Mouse (Mus musculus) adrenal gland, postnatal 25 days (tissue): ENCODE results near the gene Olfr313. TPM values are rescaled to one million over a fixed set of nuclear protein-coding genes. Genes with fewer than 3 reads are reported as not detected.
"Not testable (repeated sequence)": the region's sequence is repeated elsewhere in the genome, so short reads cannot be mapped to it uniquely, and the experiment has no call there.

Experiments used
- DNase-seq: peaks from one replicate; pipeline ENCODE4 v3.0.0; 2021; ENCODE audit warnings: mixed read lengths
- long read RNA-seq: library from polyadenylated mRNA; stranded (forward); transcript quantifications from one replicate; pipeline ENCODE4 v2.0.0, GENCODE M21; 2021
- total RNA-seq: library from RNA; stranded (reverse); gene quantifications from 2 replicates; pipeline ENCODE4 v1.2.3, GENCODE M21; 2021

Gene Olfr313
- total RNA-seq: not detected in 2 replicates
- long read RNA-seq: 0 reads

GRCm38 (mm10) chr11:58814700-58815099, at the start of gene Olfr313:
TSS of gene Olfr313 (plus strand) at chr11:58815000.
- not testable (repeated sequence) for DNase-seq

DNA sequence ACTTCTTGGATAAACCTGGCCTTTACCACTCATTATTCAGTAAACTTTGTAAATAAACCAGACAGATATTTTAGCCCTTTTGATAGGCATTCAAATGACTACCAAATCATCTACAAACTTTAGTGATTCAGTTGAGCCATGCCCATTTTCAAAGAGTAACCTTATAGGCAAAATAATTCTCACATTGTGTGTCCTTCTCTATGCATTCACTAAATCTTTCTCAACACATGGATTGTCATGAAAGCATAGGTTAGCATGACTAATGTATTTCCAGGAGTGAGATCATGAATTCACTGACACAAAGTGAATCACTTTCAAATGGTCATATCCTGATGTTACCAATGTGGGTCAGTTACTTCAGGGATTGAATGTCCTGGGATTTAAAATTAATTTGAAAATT, 41.9 kb upstream of the Olfr313 start, which contains the start of gene Olfr315:
Olfr315 (plus strand) TSS at position 301 of the 400 bp plus-strand sequence.
- no peak for DNase-seq

DNA sequence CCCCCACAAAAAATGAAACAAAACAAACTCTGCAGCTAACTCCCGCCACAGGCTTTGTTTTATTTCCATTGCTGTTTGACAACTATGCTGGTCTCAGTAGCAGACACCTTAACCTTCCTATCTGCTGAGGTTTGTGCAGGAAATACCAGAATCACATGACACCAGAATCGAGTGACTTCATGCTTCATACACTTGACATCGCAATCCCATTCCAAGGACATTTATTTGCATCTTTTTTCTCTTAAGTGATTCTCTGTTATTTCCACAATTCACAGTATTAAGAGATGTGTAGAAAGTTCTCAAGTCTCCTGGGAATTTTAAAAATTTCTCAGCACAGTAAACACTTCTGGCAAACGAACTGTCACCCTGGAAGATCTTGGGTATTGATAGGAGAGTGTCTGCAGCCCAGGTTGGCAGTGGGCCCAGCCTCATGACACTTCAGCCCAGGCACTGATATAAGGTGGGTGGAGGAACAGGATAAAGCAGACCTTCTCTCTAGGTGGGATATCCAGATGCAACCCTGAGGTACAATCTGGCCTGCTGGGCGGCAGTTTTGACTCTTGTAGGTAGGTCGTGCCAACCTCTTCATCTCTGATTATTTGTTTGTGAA, 32.2 kb upstream of the Olfr313 start, which contains the start of gene Olfr314:
Olfr314 (plus strand) TSS at position 473 of the 610 bp plus-strand sequence.
- DNase-seq: no peak

GRCm38 (mm10) chr11:58784182-58784581, 30.6 kb upstream of the Olfr313 start:
- DNase-seq: no peak

DNA sequence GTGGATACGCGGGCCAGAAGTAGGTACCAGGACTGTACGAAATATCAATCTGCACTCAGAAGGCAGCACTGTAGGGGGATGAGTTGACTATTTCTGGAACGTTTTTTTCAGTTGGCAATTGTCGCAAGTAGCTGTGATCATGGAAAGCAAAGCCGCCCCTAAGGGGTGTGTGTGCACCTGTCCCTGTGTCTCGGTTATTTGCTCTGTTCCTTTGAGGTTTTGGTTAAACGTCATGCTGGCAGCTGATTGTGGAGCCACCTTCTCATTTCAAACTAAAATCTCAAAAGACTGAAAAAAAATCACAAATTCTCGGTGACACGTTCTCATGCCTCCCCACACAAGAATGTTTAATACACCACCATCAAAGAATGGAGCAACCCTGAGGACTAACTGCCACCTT, 27.1 kb upstream of the Olfr313 start:
- DNase-seq: no peak

DNA sequence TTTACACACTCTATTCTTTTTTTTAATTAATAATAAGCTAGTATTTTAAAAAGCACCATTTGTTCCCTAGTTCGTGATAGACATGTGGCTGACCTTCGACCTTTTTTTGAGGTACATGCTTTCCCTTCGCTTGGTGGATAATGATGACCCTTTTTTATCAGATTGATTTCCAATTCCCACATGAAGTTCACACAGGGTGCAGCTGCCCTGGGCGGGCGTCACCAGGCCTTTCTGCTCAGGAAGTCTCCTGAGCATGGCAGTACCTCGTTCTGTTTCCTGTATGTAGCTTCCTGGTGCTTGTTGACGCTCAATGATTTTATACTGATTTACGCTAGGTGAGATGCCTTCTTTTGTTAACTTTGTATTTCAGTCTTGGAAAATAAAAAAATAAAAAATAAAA, 26.5 kb upstream of the Olfr313 start:
- no peak for DNase-seq

DNA sequence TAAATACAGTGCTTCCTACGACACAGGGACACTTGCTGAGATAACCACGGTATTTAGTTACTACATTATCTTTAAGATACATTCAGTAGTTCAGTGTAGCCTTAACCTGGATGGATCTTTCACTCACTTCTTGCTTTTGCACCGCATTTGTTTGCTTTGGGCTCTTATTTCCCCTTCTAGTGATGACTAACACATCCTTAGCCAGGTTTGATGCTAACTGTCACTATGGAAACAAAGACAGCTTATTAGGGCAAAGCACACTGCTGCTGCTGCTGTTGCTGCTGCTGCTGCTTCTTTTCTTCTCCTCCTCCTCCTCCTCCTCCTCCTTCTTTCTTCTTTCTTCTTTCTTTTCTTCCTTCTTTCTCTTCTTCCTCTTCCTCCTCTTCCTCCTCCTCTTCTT, 25.3 kb upstream of the Olfr313 start:
- no peak for DNase-seq

- no peak for DNase-seq
Measured at GRCm38 (mm10) chr11:58790053-58790452, 24.7 kb upstream of the Olfr313 start.

- DNase-seq: no peak
Measured at GRCm38 (mm10) chr11:58790646-58791045, 24.2 kb upstream of the Olfr313 start.

- no peak for DNase-seq
Measured at GRCm38 (mm10) chr11:58795856-58796255, 18.9 kb upstream of the Olfr313 start.

- no peak for DNase-seq
Measured at GRCm38 (mm10) chr11:58796850-58797249, 17.9 kb upstream of the Olfr313 start.

DNA sequence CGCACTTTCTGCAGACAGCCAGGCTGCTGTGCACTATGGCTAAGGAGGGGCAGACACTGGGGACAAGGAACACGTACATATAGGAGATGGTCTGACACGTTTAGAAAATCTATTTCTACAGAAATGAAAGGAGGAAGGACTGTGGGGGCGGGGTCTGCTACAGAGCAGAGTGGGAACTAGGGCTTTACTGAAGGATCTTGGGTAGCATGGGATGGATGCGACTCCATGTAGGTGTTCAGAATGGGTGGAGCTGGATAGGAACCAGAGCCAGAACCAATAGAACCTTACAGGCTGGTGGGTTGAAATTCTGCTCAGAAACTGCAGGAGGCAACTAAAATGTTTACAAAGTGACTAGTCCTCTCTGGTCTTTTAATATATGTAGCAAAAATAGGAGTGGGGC, 15.1 kb upstream of the Olfr313 start:
- no peak for DNase-seq

DNA sequence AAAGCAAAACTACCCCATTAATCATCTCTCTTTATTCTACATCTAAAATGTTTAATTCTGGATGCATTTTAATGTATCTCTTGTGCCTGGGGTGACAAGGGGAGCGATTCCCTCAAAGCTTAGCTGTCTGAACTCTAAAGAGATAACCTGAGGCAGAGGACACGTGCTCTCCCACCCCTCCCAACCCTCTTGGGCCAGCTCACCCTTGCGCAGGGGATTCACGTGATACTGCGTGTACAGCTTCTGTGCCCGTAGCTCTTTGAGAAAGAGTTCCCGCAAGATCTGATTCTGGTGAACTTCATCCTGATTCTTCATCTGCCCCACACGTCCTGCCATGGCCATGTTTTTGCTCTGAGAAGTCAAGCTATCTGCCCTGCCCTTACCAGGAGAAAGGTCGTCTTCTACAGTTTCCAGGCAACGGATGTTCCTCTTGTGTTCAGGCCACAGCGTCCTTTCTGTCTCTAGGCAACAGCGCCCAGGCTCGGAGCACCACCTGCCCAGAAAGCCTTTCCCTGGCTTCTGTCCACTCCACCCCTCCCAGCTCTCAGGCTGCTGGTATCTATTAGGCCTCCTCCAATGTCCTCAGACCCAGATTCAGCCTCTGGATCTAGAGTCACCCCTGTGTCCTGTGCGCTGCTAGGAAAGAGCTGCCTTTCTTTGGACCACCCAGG, 13.1 kb upstream of the Olfr313 start, which contains the start of gene Fam183b:
Fam183b (minus strand) TSS at position 403 of the 671 bp plus-strand sequence.
- DNase-seq: no peak

DNA sequence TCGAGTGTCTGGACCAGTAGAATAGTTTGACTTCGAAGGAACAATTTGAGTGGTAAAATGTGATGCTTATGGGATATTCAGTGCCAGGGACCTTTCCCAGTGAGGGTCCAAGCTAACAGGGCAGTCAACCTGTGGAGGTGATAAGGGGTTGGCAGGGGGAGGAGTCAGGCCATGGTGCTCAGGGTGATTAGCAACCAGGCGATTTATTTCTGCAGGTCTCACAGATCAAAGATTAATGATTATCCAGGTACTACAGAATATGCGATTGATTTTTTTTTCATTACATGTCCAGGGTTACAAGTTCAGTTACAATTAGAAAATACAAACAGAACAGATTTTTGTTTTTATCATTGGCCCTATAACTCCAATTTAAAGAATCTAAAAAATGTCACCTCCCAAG, 10.9 kb upstream of the Olfr313 start:
- DNase-seq: no peak

DNA sequence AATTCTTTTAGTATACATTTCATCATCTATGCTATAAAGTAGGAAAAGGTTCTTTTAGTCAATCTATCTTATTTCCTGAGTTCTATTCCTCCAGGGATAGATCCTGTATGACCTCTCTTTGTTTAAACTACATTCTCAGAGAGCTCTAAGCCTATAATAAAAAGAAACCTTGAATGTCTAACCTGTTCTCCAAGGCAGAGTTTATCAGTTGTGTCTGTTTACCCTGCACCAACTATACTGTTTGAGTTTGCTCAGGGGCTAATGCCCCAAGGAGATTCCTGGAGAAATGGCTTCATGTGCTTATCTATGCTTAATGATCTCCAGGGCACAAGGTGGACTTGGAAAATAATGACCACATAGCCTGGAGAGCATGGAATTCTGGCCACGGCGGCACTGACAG, 10.4 kb upstream of the Olfr313 start:
- DNase-seq: no peak

DNA sequence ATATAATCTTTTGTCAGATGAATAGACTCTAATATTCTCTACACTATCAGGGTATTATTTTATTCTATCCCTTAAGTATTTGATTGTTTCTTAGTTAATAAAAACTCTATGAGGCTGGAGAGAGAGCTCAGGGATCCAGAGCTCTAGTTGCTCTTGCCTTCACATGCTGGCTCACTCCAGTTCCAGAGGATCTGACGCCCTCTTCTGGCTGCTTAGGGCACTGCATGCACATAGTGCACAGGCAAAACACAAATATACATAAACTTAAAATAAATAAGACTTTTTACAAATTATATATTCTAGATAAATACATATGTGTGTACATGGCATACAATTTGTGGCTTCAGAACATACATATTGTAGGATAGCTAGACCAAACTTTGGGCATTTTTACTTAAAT, 2.8 kb upstream of the Olfr313 start:
- no peak for DNase-seq

DNA sequence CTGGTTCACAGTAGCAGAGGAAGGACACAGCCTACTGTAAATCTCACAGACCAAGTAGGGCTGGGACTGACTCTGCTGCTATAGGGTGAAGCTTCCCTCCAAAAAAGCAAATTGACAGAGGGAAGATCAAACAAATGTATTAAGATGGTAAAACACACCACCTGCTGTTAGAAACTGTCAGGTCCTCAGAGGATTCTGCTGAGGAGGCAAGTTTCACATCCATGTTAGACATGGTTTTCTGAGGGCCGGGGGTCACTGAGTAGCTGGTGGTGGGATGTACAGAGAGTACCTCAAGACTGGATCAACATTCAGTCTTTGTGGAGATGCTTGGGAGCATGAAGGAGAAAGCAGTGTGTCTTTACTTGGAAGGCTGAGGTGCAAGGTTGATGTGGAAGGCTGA, 876 bp downstream of the Olfr313 start:
- no peak for DNase-seq

GRCm38 (mm10) chr11:58828937-58829336, 14.1 kb downstream of the Olfr313 start, which contains the start of gene Olfr312:
TSS of gene Olfr312 (plus strand) at chr11:58829237.
- not testable (repeated sequence) for DNase-seq

GRCm38 (mm10) chr11:58829764-58830163, 15.0 kb downstream of the Olfr313 start:
- DNase-seq: no peak

DNA sequence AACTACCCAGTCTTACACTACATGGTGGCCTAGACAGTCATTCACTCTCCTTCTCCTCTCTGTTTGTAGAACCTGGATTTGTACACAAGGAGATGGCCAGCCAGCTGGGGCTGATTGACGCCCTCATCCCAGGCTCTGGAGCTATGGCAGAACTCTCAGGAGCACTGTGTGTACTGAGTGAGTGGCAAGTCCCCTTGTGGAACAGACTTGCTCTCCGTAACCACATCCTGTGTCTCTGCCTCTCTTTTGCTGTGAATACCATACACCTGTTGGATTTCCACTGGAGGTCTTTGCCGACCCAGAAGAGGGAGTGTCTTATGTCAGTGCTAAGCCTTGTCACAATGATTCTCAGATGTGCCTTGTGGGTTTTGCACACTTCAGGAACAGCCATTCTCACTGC, 17.7 kb downstream of the Olfr313 start:
- not testable (repeated sequence) for DNase-seq

DNA sequence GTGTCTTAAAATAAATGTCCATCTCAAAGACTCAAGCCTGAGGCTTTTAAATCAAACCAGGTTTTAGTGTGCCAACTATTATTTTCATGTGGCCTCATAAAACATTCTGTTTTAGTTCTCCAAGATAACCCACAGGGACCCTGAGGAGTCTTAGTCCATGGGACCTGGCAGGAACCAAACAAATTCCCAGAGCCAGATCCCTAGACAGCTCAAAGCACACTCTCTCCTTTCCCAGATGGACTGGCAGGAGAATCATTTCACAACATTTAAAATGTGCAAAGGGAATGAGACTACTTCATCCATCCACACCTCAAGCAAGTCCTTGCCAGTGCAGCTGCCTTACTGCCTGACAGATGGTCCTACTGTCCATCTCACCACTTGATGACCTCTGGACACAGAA, 24.2 kb downstream of the Olfr313 start, which contains the start of gene Olfr311:
Olfr311 (plus strand) TSS at position 301 of the 400 bp plus-strand sequence.
- not testable (repeated sequence) for DNase-seq

GRCm38 (mm10) chr11:58846919-58847461, 32.2 kb downstream of the Olfr313 start, which contains the start of gene Gm12258:
TSS of gene Gm12258 (plus strand) at chr11:58847158.
- DNase-seq: peak; percentile 77

DNA sequence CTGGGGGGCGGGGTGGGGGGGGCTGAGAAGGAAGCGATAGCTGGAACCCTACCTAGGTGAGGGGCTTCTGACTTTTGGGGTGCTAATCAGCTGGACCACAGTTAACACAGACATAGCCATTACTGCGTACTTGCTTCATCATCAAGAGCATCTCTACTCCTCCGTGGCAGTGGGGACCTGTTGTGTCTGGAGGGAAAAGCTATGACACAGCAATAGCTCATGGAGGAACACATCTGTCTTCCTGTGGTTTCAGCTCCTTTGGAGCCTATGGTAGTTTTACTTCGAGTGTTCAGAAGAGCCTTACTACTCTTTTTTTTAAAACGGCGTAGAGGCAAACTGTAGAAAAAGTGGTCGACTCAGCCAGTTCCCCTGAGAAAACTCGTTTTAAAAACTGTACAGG, 32.8 kb downstream of the Olfr313 start:
- no peak for DNase-seq
